Mouse (Mus musculus): ENCODE data around the gene Slc8a3.

GRCm38 (mm10) chr12:81331937-81332874, 774 bp downstream of the Slc8a3 start:
- TF ChIP-seq POLR2A (IDR thresholded peaks at IDR 0.05; ENCODE audit: low read depth, low read length), result no peak
- TF ChIP-seq CTCF (IDR thresholded peaks at IDR 0.05; ENCODE audit: extremely low read depth, insufficient read length, insufficient replicate concordance, low read depth, low read length), result no peak
